Mouse (Mus musculus): ENCODE measurements at regions not wholly inside any gene's neighbourhood (a gene's known extent, or its start where the extent isn't known, plus 50 kb on each side); places are given as distances from the start of the nearest gene placed in this dataset.

- DNase-seq (ENCODE audit: low spot score), result peak; percentile 10
These were observed 73.0 kb upstream of the Nrn1 start for GRCm38 (mm10) chr13:36807961-36808360.

- DNase-seq (ENCODE audit: low spot score), result peak; percentile 22
These were observed 54.4 kb upstream of the Nrn1 start for GRCm38 (mm10) chr13:36789360-36789759.
